Mouse (Mus musculus) kidney, adult 2 months (tissue): ENCODE results near the gene Tent4b.

ENCODE experiments used
- CTCF ChIP-seq: fragments of 200-500 bp; conservative IDR thresholded peaks from 2 replicates; pipeline ENCODE4 v1.5.1; 2011; ENCODE audit warnings: low read depth, mild to moderate bottlenecking, control low read depth, low read length, moderate library complexity, mixed read lengths; ENCODE audit not compliant: insufficient read depth, insufficient read length
- POLR2A ChIP-seq: fragments of 200-500 bp; IDR thresholded peaks from one replicate; pipeline ENCODE4 v1.6.1; 2011; ENCODE audit warnings: low read depth, low read length, control low read depth

GRCm38 (mm10) chr8:88266170-88266800 lies 67.3 kb downstream of the Tent4b start:
- TF ChIP-seq POLR2A, result no peak
- peak; percentile 89 for TF ChIP-seq CTCF
